Mouse (Mus musculus) neutrophil, adult 83 days (primary cell): ENCODE measurements around the gene Cnbd2. TPM values are rescaled to one million over a fixed set of nuclear protein-coding genes. Genes with fewer than 3 reads are reported as not detected.

Experiments used
- total RNA-seq, 2 experiments: library from RNA; stranded (reverse); gene quantifications; one replicate each; pipeline ENCODE4 v1.2.4; 2023

Gene Cnbd2
- total RNA-seq: 1 to 10 TPM; 8.9 to 9.2 TPM

GRCm38 (mm10) chr2:156312297-156312897 lies at the start of gene Cnbd2, which contains the start of gene Scand1:
TSS of gene Cnbd2 (plus strand) at chr2:156312299.
TSS of gene Scand1 (minus strand) at chr2:156312704.

GRCm38 (mm10) chr2:156420694-156421380 lies 108.7 kb downstream of the Cnbd2 start, which contains the start of gene Epb41l1:
TSS of gene Epb41l1 (plus strand) at chr2:156420909.

Other genes with a start within 250 kb of the Cnbd2 start
- under 1 TPM; 0.33 to 0.42 TPM for gene Spag4, start 247.1 kb upstream of the Cnbd2 start, total RNA-seq
- gene Cpne1, start 200.3 kb upstream of the Cnbd2 start, total RNA-seq: 10 to 100 TPM; 71.3 to 80.9 TPM
- gene Rbm12, start 200.3 kb upstream of the Cnbd2 start, total RNA-seq: 10 to 100 TPM; 26.7 to 30.4 TPM
- gene Gm28036, start 185.2 kb upstream of the Cnbd2 start, total RNA-seq: 10 to 100 TPM; 16.8 to 17.4 TPM
- gene Romo1, start 168.3 kb upstream of the Cnbd2 start, total RNA-seq: 10 to 100 TPM; 44.4 to 51.7 TPM
- 10 to 100 TPM; 16.4 to 19.5 TPM for gene Nfs1, start 168.1 kb upstream of the Cnbd2 start, total RNA-seq
- gene Rbm39, start 132.1 kb upstream of the Cnbd2 start, total RNA-seq: 1,000 to 10,000 TPM in 1 of 2 experiments, 100 to 1,000 TPM in 1; 884 to 1,046 TPM
- 10 to 100 TPM; 20.5 to 22.4 TPM for gene Phf20, start 115.8 kb upstream of the Cnbd2 start, total RNA-seq
- gene Scand1, start 405 bp downstream of the Cnbd2 start, total RNA-seq: 100 to 1,000 TPM; 131 to 132 TPM
- gene Epb41l1, start 108.6 kb downstream of the Cnbd2 start, total RNA-seq: under 1 TPM; 0.31 to 0.57 TPM
- gene Aar2, start 235.3 kb downstream of the Cnbd2 start, total RNA-seq: 10 to 100 TPM; 11.7 to 12.5 TPM